Mouse (Mus musculus): ENCODE results near the gene Atp10b.
"Not testable (repeated sequence)": the region's sequence is repeated elsewhere in the genome, so short reads cannot be mapped to it uniquely, and the experiment has no call there.

The Atp10b gene

DNA sequence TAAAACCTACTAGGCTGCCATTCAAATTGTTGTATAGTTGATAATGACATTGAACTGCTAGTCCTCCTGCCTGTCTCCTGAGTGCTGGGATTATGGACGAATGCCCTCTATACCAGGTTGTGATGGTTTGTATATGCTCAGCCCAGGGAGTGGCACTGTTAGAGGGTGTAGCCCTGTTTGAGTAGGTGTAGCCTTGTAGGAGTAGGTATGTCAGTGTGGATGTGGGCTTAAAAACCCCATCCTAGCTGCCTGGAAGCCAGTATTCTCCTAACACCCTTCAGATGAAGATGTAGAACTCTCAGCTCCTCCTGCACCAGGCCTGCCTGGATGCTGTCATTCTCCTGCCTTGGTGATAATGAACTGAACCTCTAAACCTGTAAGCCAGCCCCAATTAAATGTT is at the start of gene Atp10b:
TSS of gene Atp10b (plus strand) at position 301 of the 400 bp plus-strand sequence.
- DNase-seq (ENCODE audit: low read depth, low spot score) = no peak

DNA sequence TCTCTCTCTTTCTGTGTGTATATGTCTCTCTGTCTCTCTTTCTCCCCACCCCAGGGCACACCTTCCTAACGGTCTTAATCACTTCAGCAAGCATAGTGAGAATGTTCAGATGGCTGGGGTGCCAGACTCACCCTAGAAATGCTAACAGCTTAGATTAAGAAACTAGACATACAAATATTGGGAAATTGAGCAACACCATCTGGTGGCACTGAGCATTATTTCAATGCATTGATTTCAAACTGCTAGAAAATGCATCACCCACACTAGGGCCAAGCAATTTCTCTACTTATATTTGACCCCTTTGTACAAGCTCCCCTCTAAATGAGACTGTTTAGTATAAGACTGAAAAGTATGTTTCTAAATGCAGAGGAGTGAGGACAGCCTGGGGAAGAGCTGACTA is 48.3 kb upstream of the Atp10b start:
- no peak for DNase-seq (ENCODE audit: low read depth, low spot score)

DNA sequence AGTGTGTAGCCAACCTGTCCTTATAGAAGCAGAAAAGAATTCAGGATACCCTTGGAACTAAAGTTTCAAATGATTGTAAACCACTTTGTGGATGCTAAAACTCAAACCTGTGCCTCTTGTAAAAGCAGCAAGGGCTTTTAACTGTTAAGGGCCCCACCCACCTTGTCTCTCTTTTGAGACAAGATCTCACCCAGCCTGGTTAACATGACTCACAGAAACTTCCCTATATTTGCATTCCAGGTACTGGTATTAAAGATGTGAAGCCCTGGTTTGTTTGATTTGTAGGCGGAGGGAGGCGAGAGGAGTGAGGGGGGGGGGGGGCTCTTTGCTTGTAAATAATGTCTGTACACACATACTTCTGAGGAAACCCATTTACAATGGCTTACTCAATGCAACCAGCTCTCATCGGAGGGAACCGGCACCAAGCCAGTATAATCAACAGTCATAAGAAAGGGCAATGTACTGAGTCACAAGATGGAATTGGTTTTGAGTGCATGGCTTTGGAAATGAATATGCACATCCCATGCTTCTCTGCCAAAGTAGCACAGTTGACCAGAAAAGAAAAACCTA is 23.7 kb upstream of the Atp10b start:
- no peak for DNase-seq (ENCODE audit: low read depth, low spot score)

DNA sequence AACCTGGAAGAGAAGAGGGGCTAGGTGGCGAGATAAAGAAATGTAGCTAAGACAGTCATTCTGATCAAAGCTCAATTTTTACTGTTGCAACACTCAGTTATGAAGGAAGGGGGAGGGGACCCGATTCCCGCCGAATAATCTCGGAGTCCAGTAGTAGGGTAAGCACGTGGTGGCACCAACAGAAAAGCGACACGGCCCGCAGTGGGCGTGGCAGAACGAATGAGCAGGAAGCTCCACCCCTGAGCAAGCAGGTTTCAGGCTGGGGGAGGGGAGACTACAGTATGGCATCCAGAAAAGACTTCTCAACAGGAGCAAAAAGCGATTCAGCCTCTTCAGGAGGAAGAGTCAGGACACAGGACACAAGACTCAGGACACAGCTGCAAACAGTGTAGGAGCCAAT is 23.1 kb upstream of the Atp10b start:
- not testable (repeated sequence) for DNase-seq (ENCODE audit: low read depth, low spot score)

DNA sequence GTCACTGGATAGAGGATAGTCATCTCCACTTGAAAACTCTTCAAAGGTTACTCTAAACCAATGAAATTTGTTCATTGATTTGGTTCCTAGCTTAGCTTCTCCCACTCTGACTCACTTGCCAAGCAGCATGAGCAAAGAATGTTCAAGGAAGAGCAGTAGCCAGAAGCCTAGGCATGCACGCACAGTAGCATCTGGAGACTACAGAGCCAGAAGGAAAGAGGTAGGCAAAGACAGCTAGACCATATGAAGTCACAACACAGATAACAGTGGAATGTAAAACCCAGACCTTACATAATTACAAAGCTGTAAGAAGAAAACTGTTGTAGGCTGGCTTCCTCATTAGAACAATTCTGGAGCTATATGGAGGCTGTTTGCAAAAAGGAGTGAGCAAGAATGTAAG is 8.4 kb upstream of the Atp10b start:
- DNase-seq (ENCODE audit: low read depth, low spot score) = no peak

- no peak for DNase-seq (ENCODE audit: low read depth, low spot score)
Measured at GRCm38 (mm10) chr11:43142811-43143210, 6.9 kb upstream of the Atp10b start.

DNA sequence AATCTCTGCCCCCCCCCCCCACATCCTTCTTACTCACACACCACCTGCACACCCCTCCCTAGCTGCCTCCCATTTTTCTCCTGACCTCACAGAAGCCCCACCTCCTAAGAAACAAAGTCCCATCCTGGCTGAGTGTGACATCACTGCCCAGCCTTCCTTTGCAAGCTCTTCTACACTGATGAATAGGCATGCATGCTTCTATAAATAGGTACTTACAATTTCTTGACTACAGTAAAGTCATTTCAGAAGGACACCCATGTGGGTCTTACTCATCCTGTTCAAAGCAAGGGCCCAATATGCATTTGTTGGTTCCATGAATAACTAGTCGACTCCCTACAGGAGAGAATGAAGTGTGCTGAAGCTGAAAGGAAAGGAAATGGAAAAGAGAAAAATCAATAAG is 5.5 kb upstream of the Atp10b start:
- no peak for DNase-seq (ENCODE audit: low read depth, low spot score)

- not testable (repeated sequence) for DNase-seq (ENCODE audit: low read depth, low spot score)
Measured at GRCm38 (mm10) chr11:43144882-43145281, 4.8 kb upstream of the Atp10b start.

DNA sequence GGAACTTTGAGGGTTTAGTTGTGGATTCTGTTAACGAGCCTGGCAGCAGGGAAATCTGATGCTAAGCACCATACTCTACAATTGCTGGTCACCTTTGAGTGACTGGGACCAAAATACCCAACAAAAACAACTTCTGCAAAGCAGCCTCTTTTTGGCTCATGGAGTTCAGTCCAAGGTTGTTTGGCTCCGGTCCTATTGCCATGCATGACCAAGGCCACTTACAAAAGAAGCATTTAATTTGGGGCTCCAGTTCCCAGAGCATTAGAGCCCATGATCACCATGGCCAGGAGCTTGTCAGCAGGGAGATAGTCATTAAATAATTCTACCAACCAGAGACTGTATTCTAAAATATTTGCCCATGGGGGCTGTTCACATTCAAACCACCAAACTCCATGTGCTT is 2.3 kb upstream of the Atp10b start:
- DNase-seq (ENCODE audit: low read depth, low spot score) = no peak

DNA sequence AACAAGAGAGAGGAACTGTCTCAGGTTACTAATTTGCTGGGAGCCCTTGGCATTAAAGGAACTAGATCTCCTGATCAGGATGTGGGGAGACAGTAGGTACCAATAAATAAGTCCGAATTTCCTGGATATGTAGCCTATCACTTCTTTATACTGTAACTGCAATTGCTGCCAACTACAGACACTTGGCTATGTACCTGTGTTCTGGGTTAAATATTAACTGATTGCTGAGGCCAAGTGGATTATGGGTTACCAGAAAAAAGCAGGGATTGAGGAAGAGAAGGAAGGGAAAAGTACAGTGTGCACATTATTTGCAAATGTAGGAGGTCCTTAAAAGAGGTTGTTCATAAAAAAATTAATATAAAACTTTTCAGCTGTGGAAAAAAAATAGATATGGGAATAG is 1.3 kb upstream of the Atp10b start:
- no peak for DNase-seq (ENCODE audit: low read depth, low spot score)

GRCm38 (mm10) chr11:43155004-43155403 is 5.3 kb downstream of the Atp10b start:
- DNase-seq (ENCODE audit: low read depth, low spot score) = no peak

DNA sequence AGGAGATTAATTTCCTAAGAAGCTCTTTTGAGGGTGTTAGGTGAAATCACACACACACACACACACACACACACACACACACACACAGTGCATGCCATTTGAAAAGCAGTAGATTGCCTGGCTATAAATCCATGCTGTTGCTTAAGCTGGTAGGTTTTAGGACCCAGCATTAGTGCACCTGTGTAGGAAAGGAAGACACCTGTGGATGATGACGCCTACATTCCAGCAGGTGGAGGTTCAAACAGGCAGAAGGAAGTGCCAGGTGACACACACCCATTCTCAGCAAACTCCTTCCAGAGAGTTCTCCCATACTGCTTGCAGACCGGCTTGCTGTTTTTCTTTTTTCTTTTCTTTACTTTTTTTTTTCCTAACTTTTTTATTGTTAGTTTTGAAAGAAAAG is 5.7 kb downstream of the Atp10b start:
- DNase-seq (ENCODE audit: low read depth, low spot score) = no peak

- DNase-seq (ENCODE audit: low read depth, low spot score) = no peak
Measured at GRCm38 (mm10) chr11:43158814-43159213, 9.1 kb downstream of the Atp10b start.

DNA sequence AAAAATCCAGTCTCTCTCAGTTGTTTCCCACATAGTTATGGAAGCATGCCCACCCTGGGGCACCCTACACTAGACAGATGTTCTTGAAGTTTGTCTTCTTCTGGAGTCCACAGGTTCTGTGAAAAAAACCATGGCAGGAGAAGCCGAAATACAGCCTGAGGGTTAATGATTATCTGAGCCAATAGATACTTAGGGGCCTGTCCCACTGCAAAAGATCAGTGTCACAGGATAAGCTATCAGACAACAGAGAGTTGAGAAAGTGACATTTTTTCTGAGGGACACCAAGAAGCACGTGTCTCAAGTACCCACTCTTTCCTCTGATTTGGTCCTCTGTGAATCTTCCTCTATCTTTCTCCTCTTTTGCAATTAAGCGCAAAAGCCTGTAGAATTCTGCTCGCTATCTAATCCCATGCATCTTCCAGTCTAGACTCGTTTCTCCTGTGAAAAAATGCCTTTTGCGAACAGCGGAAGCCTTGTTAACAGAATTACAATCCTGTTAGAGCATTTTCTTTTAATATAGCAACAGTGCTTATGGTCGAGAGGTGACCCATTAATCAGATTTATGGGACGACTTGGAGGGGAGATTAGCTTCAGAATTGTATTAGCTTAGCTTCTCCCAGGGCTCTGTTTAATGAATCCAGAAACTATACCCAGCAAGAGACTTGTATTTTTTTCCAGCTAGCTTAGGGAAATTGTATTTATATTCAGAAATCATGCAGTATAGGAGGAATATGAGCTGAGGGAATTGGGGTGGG is 10.7 kb downstream of the Atp10b start:
- DNase-seq (ENCODE audit: low read depth, low spot score) = no peak

GRCm38 (mm10) chr11:43170601-43171000 is 20.9 kb downstream of the Atp10b start:
- DNase-seq (ENCODE audit: low read depth, low spot score) = no peak

DNA sequence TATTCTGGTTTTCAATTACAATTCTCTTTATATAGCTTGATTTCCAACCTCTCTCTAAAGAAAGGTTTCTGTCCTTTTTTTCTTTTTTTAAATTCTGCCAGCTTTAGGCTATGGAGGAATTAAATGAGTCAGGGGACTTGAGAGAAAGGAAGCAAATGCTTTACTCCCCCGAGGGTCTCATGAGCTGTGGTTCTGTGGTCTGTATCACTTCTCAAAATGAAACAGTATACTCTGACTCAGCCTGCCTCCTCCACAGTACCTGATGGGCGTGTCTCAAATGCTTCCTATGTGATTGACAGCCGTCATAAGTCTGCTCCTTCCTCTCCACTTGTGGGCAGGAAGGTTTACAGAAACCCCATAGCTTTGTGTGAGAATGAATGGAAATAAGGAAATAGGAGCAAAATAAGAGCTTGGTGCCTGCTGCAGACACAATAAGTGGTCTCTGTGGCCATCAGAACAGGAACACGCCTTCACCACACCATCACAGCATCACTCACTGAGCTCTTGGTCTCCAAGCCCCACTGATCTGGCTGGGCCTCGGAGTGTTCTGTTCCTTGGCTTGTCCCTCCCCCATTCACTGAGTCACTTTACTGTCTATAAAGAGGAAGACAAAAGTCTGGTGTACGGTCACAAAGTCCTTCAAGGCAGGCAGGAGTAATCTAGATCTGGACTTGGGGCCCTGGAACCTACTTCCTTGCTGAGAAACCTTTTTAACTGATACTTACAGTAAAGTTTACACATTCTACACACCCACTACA is 24.9 kb downstream of the Atp10b start:
- peak; percentile 34 for DNase-seq (ENCODE audit: low read depth, low spot score)

DNA sequence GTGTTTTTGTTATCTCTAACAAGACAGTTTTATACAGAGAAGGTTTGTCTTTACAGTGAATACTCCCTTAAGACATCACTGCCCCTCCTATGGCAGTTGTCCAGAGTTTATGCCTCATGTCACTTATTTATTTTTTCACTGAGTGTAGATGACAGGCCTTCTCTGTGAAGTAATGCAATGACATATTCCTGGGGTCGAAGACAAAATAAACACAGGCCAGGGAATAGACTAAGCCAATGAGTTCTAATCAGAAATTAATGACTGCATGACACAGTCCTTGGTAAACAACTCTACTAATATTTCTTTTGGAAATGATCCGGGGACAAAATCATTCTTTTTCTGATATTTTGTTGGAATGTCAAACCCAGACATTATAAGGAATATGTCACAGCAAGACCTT is 32.7 kb downstream of the Atp10b start:
- no peak for DNase-seq (ENCODE audit: low read depth, low spot score)

DNA sequence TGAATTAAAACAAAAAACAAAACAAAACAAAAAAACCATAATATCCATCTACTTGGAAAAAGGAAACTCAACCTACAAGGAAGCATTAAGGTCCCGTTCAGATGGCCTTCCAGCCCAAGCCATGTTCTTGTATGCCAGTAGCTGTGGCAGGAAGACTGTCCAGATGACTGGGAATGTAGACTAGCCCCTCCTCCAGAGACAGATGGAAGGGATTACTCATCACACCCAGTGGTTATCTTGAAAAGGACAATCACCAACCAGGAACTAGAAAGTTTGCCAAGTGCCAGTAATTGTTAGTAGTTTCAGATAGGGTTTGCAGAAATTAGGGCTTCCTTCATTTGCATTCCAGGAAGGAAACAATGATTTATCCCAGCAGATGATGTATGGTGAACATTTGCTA is 33.1 kb downstream of the Atp10b start:
- DNase-seq (ENCODE audit: low read depth, low spot score) = no peak

- DNase-seq (ENCODE audit: low read depth, low spot score) = no peak
Measured at GRCm38 (mm10) chr11:43183457-43183856, 33.8 kb downstream of the Atp10b start.

DNA sequence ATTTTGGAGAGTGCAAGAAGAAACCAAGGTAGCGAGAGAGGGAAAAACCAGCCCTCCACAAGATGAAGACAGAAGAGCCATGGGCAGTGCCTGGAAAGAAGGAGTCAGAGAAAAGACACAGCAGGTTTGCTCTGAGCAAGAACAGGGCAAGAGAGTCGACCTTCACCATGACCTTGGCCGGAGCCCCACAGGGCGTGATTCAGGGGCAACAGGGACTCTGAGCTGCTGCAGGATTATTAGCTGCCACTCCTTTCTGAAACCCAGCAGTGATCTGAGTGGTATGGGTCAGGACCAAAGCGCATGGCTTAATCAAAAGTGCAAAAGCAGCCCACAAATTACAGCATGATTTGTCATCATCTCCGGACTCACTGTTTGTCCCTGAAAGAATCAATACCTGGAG is 36.6 kb downstream of the Atp10b start:
- no peak for DNase-seq (ENCODE audit: low read depth, low spot score)

DNA sequence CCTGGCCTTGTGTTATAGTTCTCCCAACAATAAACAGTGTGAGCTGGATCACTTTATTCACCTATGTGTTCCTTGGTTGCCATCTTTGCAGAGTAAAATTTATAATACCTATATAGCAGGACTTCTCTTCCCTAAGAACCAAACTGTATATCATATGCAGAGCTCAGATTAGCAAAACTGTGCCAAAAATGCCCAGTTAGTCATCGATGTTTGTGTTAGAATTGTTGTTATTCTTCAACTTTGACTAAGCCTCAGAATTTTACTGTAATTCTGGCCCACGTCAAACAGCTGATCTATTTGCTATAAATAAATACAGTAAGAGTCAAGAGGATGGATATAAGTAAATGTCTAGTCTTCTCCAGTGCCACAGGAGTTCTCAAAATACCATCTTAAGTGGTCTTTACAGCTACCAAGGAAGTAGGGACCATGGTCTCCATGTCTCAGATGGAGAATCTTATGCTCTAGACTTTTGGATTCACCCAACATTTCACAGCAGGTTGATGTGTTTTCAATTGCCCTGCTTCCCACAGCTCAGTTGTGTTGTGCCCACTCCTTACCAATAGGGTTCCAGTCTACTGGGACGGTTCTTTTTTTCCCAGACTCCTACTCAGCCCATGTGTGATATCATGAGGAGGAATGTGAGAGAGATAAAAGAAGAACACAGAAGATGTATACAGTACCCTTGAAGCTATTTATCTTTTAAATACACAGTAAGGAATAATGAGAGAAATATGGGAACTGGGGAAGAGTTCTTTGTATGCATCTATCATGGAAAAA is 40.3 kb downstream of the Atp10b start:
- DNase-seq (ENCODE audit: low read depth, low spot score) = no peak

DNA sequence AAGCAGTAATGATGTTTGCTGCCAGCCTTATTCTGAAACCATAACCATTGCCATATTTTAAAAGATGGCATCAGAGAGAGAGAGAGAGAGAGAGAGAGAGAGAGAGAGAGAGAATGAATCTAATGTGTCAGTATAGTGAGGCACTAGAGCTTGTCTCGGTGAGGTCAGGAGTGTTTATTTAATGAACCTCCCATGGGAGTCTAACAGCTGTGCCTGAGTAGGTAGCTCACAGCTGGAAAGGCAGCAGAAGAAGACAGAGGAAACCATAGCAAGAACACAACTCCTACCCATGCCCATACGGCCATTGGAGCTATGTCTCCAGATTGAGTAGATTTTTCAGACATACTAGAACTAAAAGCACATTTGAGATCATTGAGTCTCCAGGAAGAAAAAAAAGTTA is 49.1 kb downstream of the Atp10b start:
- no peak for DNase-seq (ENCODE audit: low read depth, low spot score)
